Mouse (Mus musculus): ENCODE measurements around the gene Zfp592.

DNA sequence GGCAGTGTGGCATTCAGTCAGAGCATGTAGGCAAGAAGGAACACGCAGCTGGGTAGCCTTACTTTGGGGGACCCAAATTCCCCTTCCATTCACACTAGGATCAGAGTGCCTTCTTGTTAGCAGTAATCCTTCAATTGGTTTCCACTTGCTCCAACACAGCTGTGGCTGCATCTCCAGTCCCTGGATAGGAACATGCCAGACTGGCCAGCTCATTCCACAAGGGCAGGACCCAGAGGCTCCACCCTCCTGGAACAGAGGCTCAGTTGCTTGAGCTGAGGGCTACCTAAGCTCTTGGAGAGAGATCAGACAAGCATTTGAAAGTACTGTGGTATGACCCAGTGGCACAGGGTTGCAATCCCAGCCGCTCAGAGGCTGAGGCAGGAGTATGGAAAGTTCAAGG, 55.0 kb downstream of the Zfp592 start:
- TF ChIP-seq HCFC1 (IDR thresholded peaks at IDR 0.05; ENCODE audit: low read depth, low read length) (no peak), POLR2AphosphoS5 (IDR thresholded peaks at IDR 0.05; ENCODE audit: borderline replicate concordance, low read depth, low read length) (no peak), CTCF (IDR thresholded peaks at IDR 0.05 in 2 of 3, conservative IDR thresholded peaks at IDR 0.05 in 1 of 3; ENCODE audit: control insufficient read depth in 1 of 3, insufficient read depth in 1 of 3, low read depth in 2 of 3, low read length in 3 of 3, poor library complexity in 1 of 3, severe bottlenecking in 1 of 3) (no peak), MYC (IDR thresholded peaks at IDR 0.05; ENCODE audit: low read depth, low read length) (no peak)

Measured in MEL (cell line).